Mouse (Mus musculus) inflammation-experienced regulatory T-cells, adult 6 months (primary cell): ENCODE measurements around the gene Arhgef40. TPM values are rescaled to one million over a fixed set of nuclear protein-coding genes. Genes with fewer than 3 reads are reported as not detected.

Experiments
- ATAC-seq: one replicate; pipeline ENCODE4 v1.8.0; 2017
- polyA plus RNA-seq, 3 experiments: library from polyadenylated mRNA; unstranded; fragments of 100-300 nt; shearing (Covaris generic); gene quantifications; one replicate each; pipeline ENCODE4 v1.2.1; 2017

Gene Arhgef40
- polyA plus RNA-seq, 3 experiments from 2014 or later = 0.41 to 1.3 (median 0.90) TPM

DNA sequence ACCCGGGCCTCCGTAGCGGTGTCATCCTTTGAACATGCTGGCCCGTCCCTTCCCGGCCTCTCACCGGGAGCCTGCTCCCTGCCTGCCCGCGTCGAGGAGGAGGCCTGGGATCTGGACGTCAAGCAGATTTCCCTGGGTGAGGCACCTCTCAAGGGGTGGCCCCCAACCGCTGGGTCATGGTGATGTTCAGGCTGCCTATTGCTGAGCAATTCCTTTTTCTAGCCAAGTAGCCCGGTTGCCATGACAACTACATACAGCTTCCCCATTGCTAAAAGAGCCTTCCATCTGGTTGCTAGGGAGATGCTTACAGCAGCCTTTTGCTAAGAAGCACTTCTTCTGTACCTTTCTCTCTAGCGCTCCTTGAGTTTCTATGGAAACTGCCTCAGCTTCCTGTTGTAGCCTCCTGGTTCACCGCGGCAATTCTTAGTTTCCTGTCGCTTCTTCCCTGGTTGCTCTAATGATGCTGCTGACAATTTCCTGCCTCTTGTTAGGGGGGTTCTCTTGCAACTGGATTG is 19.5 kb downstream of the Arhgef40 start:
- ATAC-seq = peak; percentile 91

DNA sequence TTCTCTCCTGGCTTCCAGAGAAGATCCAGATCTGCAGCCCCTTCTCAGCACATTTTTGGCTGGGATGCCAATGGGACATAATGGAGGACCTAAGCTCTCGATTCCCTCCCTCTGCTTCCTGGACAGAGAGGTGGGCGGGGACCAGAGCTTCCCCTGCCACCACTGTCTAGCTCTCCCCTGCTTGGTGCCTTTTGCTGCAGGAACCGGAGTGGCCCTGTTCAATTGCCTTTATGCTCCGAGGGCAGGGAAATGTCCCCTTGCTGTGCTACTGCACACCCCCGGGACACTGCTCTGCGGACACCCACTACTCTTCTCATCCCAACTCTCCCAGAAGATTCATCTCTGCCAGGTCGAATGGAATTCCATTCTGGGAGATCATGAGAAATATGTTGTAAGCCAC is 20.6 kb downstream of the Arhgef40 start:
- no peak for ATAC-seq

DNA sequence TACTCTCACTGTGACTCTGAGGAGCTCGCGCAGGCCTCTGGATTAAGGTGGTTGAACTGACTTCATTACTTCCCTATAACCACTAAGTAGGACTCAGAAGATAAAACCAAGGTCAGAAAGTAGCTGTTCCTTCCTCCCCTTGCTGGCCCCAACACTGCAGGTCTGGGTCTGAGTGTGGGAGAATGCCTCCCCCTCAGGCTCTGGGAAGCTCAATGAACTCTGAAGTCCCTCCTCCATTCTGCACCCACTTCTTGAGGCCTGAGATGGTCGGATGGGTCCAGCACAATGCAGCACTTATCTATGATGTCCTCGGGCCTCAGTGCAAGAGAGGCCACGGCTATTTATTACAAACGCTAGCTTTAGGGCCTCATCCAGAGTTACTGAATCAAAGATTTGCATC is 21.1 kb downstream of the Arhgef40 start:
- no peak for ATAC-seq

DNA sequence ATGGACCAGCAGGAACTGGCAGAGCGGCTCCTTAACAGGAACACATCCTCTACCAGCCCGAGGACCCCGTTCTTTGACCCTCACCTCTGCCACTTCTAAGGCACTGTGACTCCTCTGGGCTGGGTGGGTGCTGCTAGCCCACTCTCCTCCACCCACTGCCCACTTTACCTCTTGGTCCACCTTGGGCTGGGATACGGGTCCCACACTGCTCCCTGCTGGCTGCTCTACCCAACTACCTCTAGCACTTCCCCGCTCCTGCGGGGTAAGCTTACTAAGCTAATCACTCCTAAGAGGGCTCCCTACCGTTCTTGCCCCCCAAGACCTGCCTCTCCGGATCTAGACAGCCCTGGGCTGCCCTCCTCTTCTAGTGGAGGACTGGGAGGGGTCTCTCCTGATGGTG is 21.7 kb downstream of the Arhgef40 start:
- ATAC-seq = no peak

DNA sequence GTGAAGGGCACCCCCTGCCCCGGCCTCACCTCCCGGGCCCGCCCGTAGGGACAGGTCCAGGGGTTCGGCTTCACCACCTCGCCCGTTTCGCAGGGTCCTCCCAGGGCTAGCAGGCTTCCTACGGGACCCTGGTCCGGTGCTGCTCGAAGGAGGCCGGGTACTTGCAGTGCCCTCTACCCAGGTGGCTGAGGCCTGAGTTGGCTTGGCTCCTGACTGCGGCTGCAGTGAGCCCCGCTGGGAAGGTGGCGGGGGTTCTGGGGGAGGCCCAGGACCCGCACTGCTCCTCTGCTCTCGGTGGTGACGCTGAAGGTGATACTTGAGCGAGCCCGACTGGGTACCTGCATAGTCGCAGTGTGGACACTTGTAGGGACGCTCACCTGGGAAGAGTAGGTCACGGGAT is 22.3 kb downstream of the Arhgef40 start:
- no peak for ATAC-seq

DNA sequence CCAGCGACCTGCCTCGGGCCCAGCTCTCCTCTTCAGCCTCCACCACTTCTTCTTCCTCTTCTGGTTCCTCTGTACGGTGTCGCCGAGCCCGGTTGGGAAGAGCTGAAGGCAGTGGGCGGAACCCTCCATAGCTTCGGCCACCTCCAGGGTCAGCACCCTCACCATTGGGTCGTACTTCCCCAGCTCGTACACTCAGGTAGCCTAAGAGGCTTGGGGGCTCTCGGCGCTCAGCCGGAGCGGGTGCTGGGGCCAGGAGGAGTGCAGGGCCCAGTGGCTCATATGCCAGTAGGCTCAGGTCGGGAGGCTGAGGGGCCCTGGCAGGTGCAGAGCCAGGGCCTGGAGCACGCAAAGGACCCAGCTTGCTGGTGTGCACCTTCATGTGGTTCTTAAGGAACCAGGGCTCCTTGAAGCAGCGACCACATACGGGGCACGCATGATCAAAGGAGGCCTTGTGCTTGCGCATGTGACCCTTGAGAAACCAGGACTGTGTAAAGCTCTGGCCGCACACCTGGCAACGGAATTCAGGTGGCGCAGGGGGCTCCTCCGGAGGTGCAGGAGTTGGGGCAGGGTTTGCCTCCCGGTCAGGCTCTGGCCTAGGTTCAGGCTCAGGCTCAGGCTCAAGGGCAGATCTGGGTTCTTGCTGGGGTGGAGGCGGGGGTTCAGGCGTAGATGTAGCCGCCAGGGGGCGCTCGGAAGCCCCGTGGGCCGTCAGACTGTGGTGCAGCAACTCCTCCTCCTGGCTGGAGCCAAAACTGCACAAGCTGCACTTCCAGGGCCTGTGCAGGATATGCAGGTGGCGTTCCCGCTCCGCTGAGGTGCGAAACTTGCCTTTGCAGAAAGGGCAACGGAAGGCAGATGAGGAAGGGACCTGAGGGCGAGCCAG is 24.0 kb downstream of the Arhgef40 start:
- ATAC-seq = peak; percentile 69

DNA sequence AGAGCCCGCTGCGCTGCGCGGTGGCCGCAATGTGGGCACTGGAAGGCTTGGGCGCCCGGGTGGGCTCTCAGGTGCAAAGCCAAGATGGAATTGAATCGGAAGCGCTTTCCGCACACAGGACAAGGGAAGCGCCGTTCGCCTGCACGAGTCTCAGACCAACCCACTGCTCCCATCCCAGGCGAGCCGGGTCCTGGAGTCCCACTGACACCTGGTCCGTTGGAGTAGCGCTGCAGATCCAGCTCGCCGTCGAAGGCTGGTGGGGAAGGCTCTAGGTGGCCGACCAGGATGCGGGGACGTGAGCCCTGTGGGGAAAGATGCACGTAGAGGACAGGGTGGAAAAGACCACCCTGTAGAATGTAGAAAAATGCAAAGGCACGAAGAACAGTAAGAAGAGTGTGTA is 24.8 kb downstream of the Arhgef40 start:
- ATAC-seq = no peak

DNA sequence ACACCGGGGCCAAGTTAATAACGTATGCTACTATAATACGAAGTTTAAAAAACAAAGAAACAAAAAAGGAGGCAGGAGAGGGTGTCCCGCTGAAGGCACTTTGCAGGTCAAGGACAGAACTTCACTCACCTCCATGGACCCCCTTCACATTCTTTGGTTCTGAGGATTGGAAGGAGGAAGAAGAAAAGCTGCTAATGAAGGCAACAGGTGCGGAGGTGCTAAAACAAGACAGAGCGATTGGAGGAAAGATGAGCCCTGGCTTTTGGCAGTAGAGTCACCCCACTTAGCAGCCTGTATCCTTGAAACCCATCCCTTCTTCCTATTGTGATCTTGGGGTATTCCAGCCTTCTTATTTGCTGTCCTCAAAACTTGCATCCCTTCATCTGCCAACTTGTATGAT is 25.3 kb downstream of the Arhgef40 start:
- no peak for ATAC-seq

DNA sequence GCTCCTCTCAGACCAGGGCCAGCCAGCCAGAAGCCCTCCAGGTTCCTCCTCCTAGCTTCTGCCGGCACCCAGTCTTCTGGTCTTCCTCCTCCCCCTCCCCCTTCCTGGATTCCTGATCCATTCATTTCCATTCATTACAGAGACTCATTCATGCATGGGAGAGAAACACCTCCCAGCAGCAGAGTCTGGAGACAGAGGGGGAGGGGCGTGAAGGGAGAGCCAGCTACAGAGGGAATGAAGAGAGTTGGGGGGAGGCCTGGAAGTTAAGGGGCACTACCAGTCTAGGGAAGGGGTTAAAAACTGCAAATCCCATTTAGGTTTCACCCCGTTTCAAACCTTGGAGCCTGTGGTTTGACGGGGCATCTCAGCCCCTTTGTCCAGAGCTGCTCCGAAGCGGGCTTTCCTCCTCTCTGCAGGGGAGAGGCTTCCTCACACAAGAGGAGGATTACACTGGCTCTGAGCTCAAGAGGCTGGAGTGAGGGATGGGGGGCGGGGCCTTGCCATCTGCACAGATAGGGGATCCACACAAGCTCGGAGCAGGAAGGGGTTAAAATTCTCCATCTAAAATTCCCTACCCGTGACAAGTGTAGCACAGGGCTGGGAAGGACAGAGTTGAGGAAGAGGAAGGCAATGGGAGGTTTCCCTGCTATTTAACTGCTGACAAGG is 26.1 kb downstream of the Arhgef40 start:
- no peak for ATAC-seq

DNA sequence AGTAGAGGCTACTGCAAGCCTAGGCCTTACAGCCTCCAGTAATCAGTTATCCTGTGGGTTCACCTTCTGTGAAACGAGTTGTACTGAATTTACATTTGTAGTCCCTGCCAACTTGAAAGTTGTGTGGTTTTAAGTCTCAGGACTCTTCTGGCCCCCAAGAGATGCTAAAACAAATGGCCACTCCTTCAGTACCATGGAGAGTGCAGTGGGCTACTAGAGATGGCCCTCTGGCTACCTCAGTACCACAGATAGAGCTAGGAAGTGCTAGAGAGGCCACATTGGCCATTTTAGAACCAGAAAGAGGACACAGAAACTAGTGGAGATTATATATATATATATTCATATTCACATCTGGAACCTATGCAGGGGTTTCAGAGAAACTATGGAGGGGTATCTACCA is 27.2 kb downstream of the Arhgef40 start:
- ATAC-seq = no peak

DNA sequence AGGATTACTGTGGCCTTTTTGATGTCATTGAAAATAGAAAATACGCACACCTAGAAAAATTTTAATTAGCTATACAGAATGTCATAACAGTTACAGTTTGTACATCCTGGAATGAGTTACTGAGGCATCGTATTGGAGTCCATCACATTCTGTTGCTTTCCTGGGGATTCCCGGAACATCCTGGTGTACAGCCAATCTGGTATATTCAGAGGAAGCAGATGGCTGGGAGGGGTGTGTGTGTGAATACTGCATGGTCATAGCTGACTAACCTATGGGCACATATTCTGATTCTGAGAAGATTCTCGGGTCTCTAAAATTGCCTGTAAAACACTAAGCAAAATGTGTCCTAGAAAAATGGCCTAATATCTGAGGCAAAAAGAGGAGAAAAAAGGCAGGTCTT is 27.6 kb downstream of the Arhgef40 start:
- no peak for ATAC-seq

DNA sequence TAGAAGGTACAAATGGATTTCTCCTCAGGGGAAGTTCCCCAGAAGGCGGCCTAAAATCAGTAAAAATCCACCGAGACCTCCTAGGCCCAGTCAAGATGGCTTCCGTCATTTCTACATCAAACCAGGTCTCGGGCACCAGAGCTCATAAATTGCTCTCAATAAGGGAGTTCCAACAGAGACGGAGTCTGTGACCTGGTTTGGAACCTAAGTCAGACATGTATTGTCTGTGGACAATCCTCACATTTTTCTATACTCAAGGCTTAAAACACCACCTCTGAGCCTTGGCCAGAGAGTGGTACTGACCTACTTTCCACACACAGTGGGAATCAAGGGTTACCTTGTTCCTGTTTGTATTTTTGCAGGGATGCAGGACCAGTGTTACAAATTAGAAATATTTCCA is 28.0 kb downstream of the Arhgef40 start:
- ATAC-seq = no peak

DNA sequence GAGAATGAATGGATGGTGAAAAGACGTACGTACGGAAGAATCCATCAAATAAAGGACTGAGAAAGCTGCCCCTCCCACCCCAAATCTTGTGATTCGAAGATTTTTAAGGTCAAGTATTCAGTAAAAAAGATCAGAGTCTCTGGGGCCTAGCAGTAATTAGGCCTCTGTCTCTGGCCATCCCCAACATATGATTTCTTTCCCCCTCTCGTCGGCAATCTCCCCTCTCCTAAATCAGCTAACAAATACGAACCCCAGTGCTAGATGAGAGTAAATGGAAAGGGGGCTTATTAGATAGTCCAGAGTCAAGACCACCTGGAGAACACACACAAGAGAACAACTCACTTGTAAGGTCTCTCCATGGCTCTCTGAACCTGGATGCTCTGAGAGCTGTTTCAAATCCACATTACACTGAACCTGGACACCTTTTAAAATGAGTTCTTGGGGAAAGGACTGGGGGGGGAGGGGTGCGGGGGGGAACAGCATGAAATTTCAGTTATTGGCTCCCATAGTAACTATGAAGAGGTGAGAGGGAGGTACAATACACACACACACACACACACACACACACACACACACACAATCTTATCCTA is 28.6 kb downstream of the Arhgef40 start:
- ATAC-seq = no peak

DNA sequence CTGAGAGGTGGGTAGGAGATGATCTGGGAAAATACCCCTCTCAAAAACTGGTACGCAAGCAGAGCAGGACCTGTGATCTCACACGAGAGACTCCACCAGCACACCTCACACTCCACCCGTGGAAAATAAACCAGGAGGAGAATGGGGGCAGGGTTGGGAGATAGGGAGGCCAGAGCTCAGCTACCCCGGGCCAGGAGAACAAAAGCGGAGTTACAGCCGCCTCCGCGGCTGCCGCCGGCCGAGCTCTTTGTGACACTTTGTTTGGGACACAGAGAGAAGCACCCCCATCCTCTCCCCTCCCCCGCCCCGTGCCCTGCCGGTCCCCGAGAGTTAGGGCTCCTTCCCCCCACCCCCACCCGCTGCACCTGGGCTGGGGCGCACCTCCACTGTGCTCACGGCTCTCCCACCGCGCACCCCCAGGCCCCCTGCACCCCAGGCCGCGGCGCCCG is 29.3 kb downstream of the Arhgef40 start:
- ATAC-seq = peak; percentile 20

DNA sequence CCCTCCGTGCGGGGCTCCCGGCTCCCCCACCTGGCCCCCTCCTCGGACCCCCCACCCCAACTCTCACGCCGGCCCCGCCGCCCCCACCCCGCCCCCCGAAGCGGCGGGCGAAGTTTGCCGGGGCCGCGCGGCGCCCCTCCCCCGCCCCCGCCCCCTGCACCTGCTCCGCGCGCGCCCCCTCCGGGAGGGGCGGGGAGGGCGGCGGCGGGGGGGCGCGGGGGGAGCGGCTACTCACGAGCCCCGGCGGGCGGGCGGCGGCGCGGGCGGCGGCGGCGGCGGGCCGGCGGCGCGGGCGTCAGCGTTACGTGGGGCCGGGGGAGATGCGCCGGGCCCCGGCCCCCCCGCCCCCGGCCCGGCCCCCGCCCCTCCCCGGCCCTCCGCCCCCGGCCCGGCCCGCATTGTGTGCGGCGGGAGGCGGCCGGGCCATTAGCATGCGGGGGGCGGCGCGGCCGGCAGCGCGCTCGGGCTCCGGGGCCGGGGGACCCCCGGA is 29.8 kb downstream of the Arhgef40 start:
- no peak for ATAC-seq

DNA sequence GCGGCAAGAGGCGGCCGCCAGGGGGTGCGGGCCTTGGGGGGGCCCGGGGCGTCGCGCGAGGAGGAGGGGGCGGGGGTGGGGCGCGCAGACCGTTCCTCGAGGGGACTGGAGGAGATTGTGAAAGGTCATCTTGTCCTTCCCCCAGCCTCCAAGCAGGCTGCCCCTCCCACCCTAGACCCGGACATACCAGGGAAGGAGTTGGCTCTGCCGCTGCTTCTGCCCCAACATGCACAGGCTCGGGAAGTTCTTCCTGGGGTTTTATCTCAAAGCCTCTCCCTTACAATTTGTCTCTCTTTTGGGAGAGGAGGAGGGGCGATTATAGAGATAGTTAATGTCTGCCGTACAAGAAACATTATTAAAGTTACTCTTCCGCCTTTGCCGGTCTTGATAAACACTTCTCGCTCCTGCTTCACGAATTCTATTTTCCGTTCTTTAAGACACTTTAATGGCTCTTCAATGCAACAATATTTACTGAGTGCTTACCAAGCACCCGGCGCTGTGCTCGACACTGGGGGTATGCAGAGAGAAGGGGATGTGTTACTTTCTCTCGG is 30.3 kb downstream of the Arhgef40 start:
- no peak for ATAC-seq

DNA sequence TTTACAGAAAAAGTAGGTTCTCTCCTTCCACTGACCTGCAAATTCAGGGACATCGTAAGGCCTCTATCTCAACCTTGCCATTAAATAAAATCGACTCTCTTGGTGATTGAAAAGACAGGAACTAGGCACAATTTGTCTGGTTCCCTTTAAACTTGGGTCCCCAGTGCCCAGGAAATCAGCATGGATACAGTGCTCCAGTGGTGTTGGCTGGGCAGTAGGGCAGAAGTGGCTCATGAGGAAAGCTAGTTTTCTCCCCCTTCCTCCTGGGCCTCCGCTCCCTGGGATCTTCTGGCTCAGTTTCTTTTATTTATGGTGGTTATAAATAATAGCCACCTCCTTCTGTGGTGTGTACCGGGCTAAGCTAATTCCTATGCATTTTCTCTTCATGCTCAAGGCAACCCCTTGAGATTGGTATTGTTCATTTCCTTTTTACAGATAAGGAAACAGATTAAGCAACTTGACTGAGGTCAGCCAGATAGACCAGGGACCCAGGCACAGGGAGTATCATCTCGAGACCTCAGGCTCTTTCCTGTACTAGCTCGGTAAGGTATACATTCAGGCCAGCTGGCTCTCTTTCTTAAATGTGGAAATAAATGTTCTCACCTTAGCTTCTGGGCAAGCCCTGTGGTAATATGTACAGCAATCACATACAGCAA is 31.1 kb downstream of the Arhgef40 start, which contains the start of gene Tmem253:
Gene Tmem253 (plus strand): TSS at position 214 of the 656 bp plus-strand sequence.
- ATAC-seq = no peak

DNA sequence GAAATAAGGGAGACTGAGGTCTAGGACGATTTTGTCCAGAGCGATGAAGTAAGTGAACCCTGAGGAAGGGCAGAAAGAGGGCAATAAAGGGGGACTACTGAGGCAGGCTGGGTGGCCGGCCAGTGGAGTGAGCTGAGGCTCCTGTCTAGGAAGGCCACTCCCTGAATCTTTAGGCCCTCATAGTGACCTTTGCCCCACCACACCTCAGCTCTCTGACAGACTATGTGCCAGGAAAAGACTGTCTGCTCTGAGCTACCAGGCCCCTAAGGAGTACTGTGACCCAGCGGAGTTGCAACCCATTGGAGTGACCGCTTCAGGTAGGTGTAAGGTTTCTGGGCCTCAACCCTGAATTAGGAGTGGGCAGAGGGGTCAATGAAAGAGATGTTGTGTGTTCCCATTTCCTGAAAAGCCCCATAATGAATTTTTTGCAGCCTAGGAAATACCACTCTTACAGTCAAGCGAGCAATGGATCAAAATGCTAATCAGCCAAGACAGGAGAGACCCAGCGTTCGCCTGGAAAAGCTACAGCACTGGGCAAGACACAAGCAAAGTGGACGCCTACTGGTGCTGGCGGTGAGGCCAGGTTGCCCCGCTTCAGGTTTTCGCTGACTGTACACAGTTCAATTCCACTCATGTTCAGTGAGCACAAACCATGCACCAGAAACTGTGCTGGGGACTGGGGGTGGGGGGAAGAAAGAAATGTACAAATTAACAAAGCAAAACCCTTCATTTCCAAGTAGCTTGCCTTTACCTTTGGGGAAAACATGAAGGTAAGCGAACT is 32.3 kb downstream of the Arhgef40 start:
- ATAC-seq = no peak

DNA sequence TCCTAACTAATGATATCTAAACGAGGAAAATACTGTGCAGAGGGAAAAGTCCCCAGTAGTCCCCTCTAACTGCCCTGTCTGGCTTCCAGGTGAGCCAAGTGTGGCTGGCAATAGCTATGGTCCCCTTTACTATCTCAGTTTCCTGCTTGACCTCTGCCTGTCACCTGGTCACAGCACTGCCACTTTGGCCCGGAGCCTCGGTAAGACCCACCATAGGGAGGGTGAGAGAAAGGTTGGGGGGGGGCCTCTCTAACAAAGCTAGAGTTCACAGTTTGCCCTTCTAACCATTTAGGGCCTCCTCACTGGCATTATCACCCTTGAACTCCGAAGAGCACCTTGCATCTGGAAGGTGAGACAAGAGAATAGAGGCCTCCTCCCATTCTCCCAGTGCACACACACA is 33.1 kb downstream of the Arhgef40 start:
- no peak for ATAC-seq

DNA sequence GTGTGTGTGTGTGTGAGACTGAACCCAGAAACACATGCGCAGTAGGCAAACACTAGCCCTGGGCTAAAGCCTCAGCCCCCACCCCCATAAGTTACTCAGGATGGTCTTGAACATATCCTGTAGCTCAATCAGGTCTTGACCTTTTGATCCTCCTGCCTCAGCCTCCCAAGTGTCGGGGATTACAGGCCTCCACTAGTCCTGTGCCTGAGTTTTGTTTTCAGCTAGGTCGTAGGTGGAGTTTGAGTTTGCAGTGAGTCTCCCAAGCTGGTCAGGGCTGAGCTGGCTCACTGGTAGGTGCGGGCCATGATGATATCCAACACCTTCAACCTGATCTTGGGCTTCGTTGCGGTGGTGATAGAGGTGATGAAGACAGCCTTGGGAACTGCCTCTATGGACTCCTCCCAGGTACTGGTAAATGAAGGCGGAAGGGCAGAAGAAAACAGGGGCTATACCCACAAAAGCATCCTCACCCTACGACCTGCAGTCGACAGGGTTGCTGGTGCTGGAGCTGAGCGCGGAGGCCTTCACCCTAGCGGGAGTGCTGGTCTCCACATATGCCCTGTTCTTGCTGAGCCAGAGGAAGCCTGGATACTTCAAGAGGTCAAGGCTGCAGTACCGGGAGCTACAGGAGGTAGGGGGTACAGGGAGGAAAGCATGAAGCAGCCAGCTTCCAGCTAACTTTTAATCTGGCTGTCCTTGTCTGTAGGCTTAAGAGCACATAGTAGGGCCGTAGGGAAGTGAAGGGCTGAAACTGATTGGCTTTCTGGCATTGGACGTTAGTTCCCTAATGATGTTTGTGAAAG is 33.9 kb downstream of the Arhgef40 start:
- no peak for ATAC-seq
